Mouse (Mus musculus) 3134 (cell line): ENCODE results near the gene Tmed4.

Experiments
- DNase-seq: peaks from one replicate; pipeline ENCODE4 v3.0.0-alpha.2; 2011; ENCODE audit warnings: low spot score; ENCODE audit not compliant: insufficient read length; ENCODE audit errors: extremely low read depth

Gene Tmed4

GRCm38 (mm10) chr11:6274387-6275093, at the start of gene Tmed4:
Tmed4 (minus strand) TSS chr11:6274870.
- DNase-seq, result peak; percentile 92

- DNase-seq, result no peak
Observed at GRCm38 (mm10) chr11:6323348-6323747, 48.7 kb upstream of the Tmed4 start.

- no peak for DNase-seq
Observed at GRCm38 (mm10) chr11:6322086-6322485, 47.4 kb upstream of the Tmed4 start.

DNA sequence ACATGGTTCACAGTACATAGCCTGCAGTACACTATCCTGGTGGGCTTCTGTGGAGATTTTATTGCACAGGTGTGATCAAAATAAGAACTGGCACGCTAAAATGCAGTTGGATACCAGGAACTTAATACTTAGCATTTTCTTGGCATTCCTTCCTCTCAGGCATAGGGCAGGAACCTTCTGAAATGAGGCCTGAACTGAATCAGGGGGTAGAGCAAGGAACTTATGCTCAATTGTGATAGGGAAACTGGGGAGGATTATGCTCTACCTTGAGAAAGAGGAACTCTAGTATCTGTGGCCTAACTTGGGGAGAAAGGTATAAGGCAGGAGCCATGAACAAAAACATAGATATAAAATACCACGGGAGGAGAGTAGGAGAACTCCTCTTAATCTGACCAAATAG, 44.7 kb upstream of the Tmed4 start:
- no peak for DNase-seq

- no peak for DNase-seq
Observed at GRCm38 (mm10) chr11:6318559-6318958, 43.9 kb upstream of the Tmed4 start.

GRCm38 (mm10) chr11:6316821-6317220, 42.2 kb upstream of the Tmed4 start:
- no peak for DNase-seq

GRCm38 (mm10) chr11:6313874-6314406, 39.3 kb upstream of the Tmed4 start:
- no peak for DNase-seq

GRCm38 (mm10) chr11:6308181-6308580, 33.5 kb upstream of the Tmed4 start:
- no peak for DNase-seq

DNA sequence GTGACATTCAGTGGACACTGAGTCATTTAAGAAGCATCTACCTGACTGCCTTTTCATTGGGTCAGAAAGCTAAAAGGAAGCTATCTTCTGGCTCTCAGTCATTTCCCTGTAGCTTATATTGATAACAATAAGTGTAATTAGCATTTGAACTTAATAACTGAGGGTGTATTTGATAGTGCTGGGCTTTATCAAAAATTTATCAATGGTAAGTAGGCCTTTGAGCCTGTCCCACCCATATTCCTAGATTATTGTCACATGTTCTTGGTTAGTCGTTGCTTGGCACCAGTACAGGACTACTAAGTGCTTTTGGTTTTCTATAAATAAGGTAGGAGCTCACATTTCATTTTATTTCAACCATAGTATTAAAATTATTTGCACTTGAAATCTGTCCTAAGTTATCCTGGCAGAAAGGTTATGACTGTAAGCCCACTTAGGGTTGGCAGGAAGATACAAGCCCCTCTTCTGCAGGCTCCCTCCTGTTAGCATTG, 31.3 kb upstream of the Tmed4 start:
- DNase-seq, result no peak

GRCm38 (mm10) chr11:6302793-6303192, 28.1 kb upstream of the Tmed4 start:
- DNase-seq, result no peak

GRCm38 (mm10) chr11:6299435-6299834, 24.8 kb upstream of the Tmed4 start:
- DNase-seq, result no peak

DNA sequence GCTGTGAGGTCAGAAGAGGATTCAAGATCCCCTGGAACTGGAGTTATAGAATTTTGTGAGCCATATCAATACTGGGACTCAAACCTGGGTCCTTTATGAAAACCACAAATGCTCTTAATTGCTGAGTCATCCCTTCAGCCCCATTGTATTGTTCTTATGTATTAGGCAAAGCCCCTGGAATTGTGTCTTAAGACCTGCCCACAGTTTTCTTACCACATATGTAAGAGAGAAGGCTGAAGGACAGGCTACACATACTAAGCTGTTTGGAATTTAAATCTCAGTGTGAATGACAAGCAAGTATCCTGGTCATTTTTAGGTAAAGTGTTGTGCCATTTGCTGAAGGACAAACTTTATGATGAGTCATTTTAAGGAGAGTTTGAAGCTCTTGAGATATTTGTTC, 21.4 kb upstream of the Tmed4 start:
- no peak for DNase-seq

- no peak for DNase-seq
Observed at GRCm38 (mm10) chr11:6294632-6295031, 20.0 kb upstream of the Tmed4 start.

DNA sequence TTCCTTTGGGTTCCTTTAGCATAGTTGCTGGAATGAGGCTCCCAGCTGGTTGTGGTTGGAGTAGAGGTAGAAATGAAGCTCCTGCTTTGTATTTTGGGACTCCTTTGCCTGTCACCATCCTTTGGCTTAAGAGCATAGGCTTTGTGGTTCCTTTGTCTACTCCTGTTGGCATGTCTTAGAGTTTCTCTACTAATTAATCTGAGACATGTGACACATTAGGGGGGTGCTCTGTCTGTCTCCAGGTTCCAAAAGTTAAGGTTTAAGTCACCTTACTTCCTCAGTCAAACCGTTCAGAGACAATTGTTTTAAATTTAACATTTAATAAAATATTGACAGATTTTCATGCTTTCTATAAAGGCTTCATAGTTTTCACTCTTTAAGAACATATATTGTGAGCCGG, 18.9 kb upstream of the Tmed4 start:
- no peak for DNase-seq

DNA sequence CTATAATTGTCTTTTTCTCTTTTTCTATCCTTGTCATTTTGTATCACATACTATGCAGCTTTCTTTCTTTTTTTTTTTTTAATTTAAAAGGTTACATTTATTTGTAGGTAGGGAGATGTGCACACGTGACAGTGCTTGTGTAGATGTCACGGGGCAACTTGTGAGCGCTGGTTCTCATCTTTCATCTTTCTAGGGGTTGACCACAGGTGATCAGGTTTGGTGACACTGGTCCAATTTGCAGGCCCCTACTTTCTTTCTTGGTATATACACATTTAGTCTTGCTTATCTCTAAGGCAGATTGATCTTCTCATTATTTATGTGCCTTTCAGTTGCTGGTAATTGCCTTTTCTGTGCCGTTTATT, 18.3 kb upstream of the Tmed4 start:
- no peak for DNase-seq

DNA sequence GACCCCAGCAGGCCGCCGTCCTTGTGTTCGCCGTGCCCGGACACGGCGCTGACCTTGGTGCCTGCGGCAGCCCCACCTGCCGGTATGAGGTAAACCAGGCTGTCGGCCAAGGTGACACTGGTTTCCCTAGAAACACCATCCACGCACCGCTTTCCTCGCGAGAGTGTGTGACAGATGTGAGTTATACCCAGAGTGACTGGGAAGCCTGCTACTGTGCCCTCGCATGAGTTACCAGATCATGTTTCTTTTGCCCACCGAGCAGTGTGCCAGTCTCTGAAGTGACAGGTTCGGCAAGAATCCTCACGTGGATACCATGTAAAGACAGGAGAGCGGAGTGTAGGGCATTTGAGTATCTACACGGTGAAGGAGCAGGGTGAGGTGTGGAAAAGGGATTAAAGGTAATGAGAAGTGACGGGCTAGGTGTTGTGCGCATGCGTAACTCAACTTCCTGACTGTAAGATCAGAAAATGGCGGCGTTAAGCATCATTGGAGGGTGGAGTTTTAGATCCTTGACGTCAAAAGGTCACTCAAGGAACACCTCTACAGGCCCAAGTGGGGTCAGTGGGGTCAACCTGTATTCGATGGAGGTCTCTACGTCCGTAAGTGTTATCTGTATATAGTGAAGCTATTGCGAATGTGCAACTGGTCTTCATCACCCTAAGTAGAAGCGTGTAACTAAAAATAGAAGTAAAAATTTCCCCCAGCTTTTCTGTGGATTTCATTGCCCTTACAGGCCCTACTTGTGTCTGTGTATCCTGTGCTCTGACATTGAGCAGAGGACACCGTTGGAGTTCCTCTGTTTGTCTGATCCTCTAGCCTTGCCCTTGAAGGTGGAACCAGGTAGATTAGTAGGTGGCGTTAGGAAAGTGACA, 17.7 kb upstream of the Tmed4 start:
- no peak for DNase-seq

DNA sequence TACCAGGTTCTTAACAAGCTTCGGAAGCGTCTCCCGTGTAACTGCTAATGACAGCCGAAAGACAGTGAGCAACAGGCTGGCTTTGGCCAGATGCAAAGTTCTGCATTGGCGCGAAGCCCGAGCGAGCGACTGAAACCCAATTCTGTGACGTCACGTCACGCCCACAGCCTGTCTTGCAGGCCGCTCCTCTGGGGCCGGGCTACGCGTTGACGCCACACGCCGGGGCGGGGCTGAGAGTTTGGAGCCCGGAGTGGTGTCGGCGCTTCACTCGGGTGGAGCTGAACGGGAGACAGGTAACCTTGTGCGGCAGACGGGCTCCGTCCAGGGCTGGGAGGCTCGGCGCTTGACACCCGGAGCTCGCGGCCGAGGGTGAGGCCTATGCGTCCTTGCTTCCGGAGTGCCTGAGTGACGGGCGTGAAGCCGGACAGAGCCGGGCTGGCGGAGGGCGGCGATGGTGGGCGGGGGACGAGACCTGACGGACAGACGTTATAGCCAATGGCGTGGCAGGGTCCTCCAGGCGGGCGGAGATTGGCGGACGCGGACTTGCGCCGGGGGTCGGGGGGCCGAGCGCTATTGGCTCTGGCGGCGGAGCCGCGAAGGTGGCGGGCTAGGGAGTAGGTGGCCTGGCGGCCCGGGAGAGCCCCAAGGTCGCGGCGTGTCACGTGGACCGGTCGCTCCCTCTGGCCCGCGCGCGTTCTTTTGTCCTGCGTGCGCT, 16.9 kb upstream of the Tmed4 start, which contains the start of gene Ogdh:
Ogdh (plus strand) TSS at position 233 of the 715 bp plus-strand sequence.
- peak; percentile 98 for DNase-seq

DNA sequence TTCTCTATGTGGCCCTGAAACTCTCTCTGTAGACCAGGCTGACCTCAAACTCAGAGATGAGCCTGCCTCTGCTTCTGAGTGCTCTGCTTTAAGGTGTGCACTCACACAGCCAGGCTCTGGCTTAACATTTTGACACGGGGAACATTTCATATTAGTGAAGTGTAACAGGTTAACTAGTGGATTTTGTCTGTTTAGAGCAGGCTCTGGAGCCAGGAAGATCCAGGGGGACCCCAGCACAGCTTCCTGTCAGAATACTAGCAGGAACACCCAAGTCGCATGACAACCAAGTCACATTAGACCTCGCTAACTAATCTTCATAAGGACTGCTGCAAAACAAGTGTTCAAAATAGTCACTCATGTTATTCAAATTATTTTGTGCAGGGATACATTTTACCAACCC, 16.2 kb upstream of the Tmed4 start:
- DNase-seq, result no peak

GRCm38 (mm10) chr11:6290138-6290537, 15.5 kb upstream of the Tmed4 start:
- no peak for DNase-seq

- DNase-seq, result no peak
Observed at GRCm38 (mm10) chr11:6282940-6283339, 8.3 kb upstream of the Tmed4 start.

DNA sequence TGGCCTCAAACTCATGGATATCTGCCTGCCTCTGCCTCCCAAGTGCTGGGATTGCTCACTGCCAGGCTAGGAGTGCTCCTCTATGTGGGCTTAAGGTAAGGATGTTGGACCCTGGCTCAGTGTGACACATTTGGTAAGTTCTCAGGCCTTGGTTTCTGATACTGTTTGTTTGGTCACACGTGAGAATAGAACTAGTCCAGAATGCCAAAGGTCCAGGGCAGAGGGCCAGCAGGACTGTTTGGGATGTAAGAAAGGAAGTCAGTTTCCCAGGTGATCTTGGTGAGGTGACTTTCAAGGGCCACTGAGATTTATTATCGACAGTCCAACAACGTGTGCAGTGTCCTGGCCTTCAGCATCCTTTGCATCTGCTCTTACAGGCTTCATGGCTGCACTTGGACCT, 1.8 kb upstream of the Tmed4 start:
- DNase-seq, result no peak
